Mouse (Mus musculus): Measurements from ENCODE around the gene Tcf3. TPM values are rescaled to one million over a fixed set of nuclear protein-coding genes. Genes with fewer than 3 reads are reported as not detected.
A peak's percentile ranks its signal among the peaks of the same experiment; 100 is the strongest.

Tcf3 gene
- polyA plus RNA-seq, 1 experiment from 2014 or later: 93.7 TPM

DNA sequence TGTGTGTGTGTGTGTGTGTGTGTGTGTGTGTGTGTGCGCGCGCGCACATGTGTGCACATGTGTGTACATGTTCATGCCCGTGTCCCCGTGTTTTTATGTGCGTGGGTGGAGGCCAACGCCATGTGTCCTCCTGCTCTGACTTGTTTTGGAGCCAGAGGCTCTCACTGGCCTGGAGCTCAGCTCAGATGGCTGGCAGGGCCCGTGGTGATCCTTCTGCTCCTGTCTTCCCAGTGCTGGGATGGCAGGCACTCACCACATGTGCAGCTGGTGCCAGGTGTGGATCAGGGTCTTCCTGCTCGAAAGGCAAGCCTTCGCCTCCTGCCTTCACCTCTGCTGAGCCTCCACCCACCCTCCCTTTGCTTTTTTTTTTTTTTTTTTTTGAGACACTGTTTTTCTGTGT, 26.2 kb upstream of the Tcf3 start:
- H3K4me3 ChIP-seq (ENCODE audit: low read depth, low read length): no peak overlapping the region
- peaks cover 3% of the 10 kb centered on the region; the same call in 1 of the 2 replicates for H3K4me1 ChIP-seq (ENCODE audit: control insufficient read depth, insufficient read depth, low read length)
- no peaks in the 10 kb centered on the region for H3K36me3 ChIP-seq (ENCODE audit: control insufficient read depth, insufficient read depth, low read length)
- peaks cover 7% of the 10 kb centered on the region; the same call in 1 of the 2 replicates for H3K27me3 ChIP-seq (replicated peaks; ENCODE audit: control insufficient read depth, insufficient read depth, low read length)
- no peak overlapping the region for H3K4me2 ChIP-seq (ENCODE audit: low read depth, low read length)
- no peak for ATAC-seq (ENCODE audit: low read depth)
- H3K9me3 ChIP-seq (ENCODE audit: control insufficient read depth, low read length): no peaks in the 10 kb centered on the region
- no peak overlapping the region for H3K27ac ChIP-seq (replicated peaks; ENCODE audit: low read depth, low read length)
- WGBS: 88% methylated on average over 10 of the region's 11 CpGs
- H3K9ac ChIP-seq (ENCODE audit: low read depth, low read length): no peak overlapping the region
- DNase-seq (ENCODE audit: low spot score): no peak

- DNase-seq (ENCODE audit: low spot score) (no peak), ATAC-seq (ENCODE audit: low read depth) (no peak)
- no peaks in the 10 kb centered on the region for H3K9me3 ChIP-seq (ENCODE audit: control insufficient read depth, low read length)
- no peaks in the 10 kb centered on the region for H3K36me3 ChIP-seq (ENCODE audit: control insufficient read depth, insufficient read depth, low read length)
- no peak overlapping the region for H3K4me2 ChIP-seq (ENCODE audit: low read depth, low read length)
- no peak overlapping the region for H3K4me3 ChIP-seq (ENCODE audit: low read depth, low read length)
- WGBS: 79% methylated on average over 10 of the region's 10 CpGs
- no peak overlapping the region for H3K27ac ChIP-seq (replicated peaks; ENCODE audit: low read depth, low read length)
- H3K4me1 ChIP-seq (ENCODE audit: control insufficient read depth, insufficient read depth, low read length): 0 out of 2 replicates have a peak, but pooled peaks cover 3% of the 10 kb centered on the region
- H3K27me3 ChIP-seq (replicated peaks; ENCODE audit: control insufficient read depth, insufficient read depth, low read length): peaks cover 7% of the 10 kb centered on the region; the same call in 1 of the 2 replicates
- H3K9ac ChIP-seq (ENCODE audit: low read depth, low read length): no peak overlapping the region
Measured at GRCm38 (mm10) chr10:80459236-80459635, 25.8 kb upstream of the Tcf3 start.

DNA sequence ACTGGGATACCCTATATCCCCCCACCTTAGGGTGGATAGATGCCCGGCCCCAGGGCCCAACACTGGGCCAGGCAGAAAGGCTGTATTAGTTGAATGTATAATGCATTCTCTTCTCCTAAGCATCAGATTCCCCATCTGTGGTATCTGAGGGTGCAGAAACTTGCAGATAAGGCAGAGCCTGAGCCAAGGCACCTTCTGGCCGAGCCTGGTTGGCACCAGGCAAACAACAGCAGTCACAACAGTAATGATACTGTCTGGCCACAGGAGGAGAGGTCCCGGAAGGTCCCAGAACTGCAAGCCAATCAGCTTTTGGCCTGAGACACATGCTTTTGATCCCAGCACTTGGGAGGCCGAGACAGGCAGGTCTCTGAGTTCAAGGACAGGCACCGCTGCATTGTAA, 22.2 kb upstream of the Tcf3 start:
- H3K9ac ChIP-seq (ENCODE audit: low read depth, low read length): no peak overlapping the region

GRCm38 (mm10) chr10:80454781-80455180, 21.3 kb upstream of the Tcf3 start:
- H3K36me3 ChIP-seq (ENCODE audit: control insufficient read depth, insufficient read depth, low read length): no peaks in the 10 kb centered on the region
- H3K9me3 ChIP-seq (ENCODE audit: control insufficient read depth, low read length): no peaks in the 10 kb centered on the region
- H3K27ac ChIP-seq (replicated peaks; ENCODE audit: low read depth, low read length): no peak overlapping the region
- H3K4me2 ChIP-seq (ENCODE audit: low read depth, low read length): no peak overlapping the region
- no peak overlapping the region for H3K9ac ChIP-seq (ENCODE audit: low read depth, low read length)
- H3K27me3 ChIP-seq (replicated peaks; ENCODE audit: control insufficient read depth, insufficient read depth, low read length): no peaks in the 10 kb centered on the region
- 77% methylated on average over 5 of the region's 5 CpGs for WGBS
- no peak overlapping the region for H3K4me3 ChIP-seq (ENCODE audit: low read depth, low read length)
- no peak for DNase-seq (ENCODE audit: low spot score)
- H3K4me1 ChIP-seq (ENCODE audit: control insufficient read depth, insufficient read depth, low read length): no peaks in the 10 kb centered on the region
- ATAC-seq (ENCODE audit: low read depth): no peak

More for the DNA sequence above, 22.2 kb upstream of the Tcf3 start:
- 86% methylated on average over 5 of the region's 5 CpGs for WGBS
- H3K27ac ChIP-seq (replicated peaks; ENCODE audit: low read depth, low read length): no peak overlapping the region
- H3K9me3 ChIP-seq (ENCODE audit: control insufficient read depth, low read length): no peaks in the 10 kb centered on the region
- DNase-seq (ENCODE audit: low spot score) (no peak), ATAC-seq (ENCODE audit: low read depth) (no peak)
- no peaks in the 10 kb centered on the region for H3K36me3 ChIP-seq (ENCODE audit: control insufficient read depth, insufficient read depth, low read length)
- H3K4me1 ChIP-seq (ENCODE audit: control insufficient read depth, insufficient read depth, low read length): no peaks in the 10 kb centered on the region
- no peak overlapping the region for H3K4me2 ChIP-seq (ENCODE audit: low read depth, low read length)
- no peaks in the 10 kb centered on the region for H3K27me3 ChIP-seq (replicated peaks; ENCODE audit: control insufficient read depth, insufficient read depth, low read length)
- no peak overlapping the region for H3K4me3 ChIP-seq (ENCODE audit: low read depth, low read length)

DNA sequence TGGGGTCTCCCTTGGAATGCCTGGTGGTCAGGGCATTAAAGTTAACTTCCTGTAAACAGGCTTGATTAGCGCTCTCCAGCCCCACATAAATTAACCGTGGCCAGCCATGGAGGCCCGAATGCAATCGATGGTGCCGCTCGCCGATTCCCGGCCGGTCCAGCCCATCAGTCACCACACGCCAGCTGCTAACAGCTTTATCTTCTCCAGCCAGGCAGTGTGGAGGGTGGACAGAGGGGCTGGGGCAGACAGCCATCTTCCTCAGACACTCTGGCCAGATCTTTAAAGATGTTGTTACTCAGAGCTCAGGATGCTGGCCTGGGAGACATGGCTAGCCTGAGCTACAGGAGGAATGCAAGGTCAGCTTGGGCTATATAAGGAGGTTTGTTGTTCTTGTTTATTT, 20.2 kb upstream of the Tcf3 start:
- H3K27me3 ChIP-seq (replicated peaks; ENCODE audit: control insufficient read depth, insufficient read depth, low read length): no peaks in the 10 kb centered on the region
- no peaks in the 10 kb centered on the region for H3K4me1 ChIP-seq (ENCODE audit: control insufficient read depth, insufficient read depth, low read length)
- H3K9me3 ChIP-seq (ENCODE audit: control insufficient read depth, low read length): no peaks in the 10 kb centered on the region
- no peak overlapping the region for H3K4me3 ChIP-seq (ENCODE audit: low read depth, low read length)
- no peak overlapping the region for H3K4me2 ChIP-seq (ENCODE audit: low read depth, low read length)
- H3K27ac ChIP-seq (replicated peaks; ENCODE audit: low read depth, low read length): no peak overlapping the region
- no peaks in the 10 kb centered on the region for H3K36me3 ChIP-seq (ENCODE audit: control insufficient read depth, insufficient read depth, low read length)
- no peak for ATAC-seq (ENCODE audit: low read depth)
- no peak for DNase-seq (ENCODE audit: low spot score)
- 75% methylated on average over 10 of the region's 10 CpGs for WGBS
- H3K9ac ChIP-seq (ENCODE audit: low read depth, low read length): no peak overlapping the region

GRCm38 (mm10) chr10:80450599-80450998, 17.2 kb upstream of the Tcf3 start:
- ATAC-seq (ENCODE audit: low read depth): no peak
- H3K4me3 ChIP-seq (ENCODE audit: low read depth, low read length): no peak overlapping the region

DNA sequence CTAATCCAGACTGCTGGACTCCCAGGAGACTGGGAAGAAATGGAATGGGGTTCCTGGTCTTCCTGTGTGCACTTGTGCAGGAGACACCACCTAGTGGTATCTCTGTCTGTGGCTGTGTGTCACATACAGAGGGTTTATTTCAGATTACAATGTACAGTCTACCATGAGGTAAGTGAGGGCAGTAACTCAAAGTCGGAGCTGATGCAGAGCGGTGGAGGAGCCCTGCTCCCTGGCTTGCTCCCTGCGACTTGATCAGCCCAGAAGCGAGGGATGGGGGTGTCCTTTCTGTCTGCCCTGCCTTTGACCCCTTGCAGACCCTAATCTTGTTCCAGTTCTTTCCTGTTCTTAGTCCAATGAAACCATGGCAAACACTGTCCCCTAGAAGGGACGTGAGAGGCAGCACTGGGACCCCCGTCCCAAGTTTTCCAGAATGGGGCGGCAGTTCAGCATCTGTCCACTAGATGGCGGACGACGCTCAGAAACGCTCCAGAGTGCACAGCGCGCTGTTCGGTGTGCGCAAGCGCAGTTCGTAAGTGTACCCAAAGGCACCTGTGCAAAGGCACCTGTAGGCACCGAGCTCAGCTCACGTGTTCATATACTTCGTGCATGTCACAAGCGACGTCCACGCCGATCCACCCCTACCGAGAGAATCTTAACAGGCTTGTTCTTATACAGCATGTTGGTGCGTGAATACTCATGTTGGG, 12.6 kb upstream of the Tcf3 start:
- DNase-seq (ENCODE audit: low spot score) (peak; percentile 85), ATAC-seq (ENCODE audit: low read depth) (peak; percentile 86)
- Histone ChIP-seq H3K27ac (replicated peaks; ENCODE audit: low read depth, low read length) (no peak overlapping the region), H3K9ac (ENCODE audit: low read depth, low read length) (no peak overlapping the region), H3K9me3 (ENCODE audit: control insufficient read depth, low read length) (no peaks in the 10 kb centered on the region), H3K4me1 (ENCODE audit: control insufficient read depth, insufficient read depth, low read length) (no peaks in the 10 kb centered on the region), H3K4me2 (ENCODE audit: low read depth, low read length) (peak overlapping the region; percentile 20; the same call in 1 of the 2 replicates), H3K4me3 (ENCODE audit: low read depth, low read length) (no peak overlapping the region), H3K27me3 (replicated peaks; ENCODE audit: control insufficient read depth, insufficient read depth, low read length) (peaks cover 6% of the 10 kb centered on the region; the same call in 1 of the 2 replicates), H3K36me3 (ENCODE audit: control insufficient read depth, insufficient read depth, low read length) (no peaks in the 10 kb centered on the region)
- WGBS: 9% methylated on average over 26 of the region's 26 CpGs

More at GRCm38 (mm10) chr10:80450599-80450998, 17.2 kb upstream of the Tcf3 start:
- no peak overlapping the region for H3K4me2 ChIP-seq (ENCODE audit: low read depth, low read length)
- H3K27me3 ChIP-seq (replicated peaks; ENCODE audit: control insufficient read depth, insufficient read depth, low read length): peaks cover 6% of the 10 kb centered on the region; the same call in 1 of the 2 replicates
- H3K36me3 ChIP-seq (ENCODE audit: control insufficient read depth, insufficient read depth, low read length): no peaks in the 10 kb centered on the region
- H3K4me1 ChIP-seq (ENCODE audit: control insufficient read depth, insufficient read depth, low read length): no peaks in the 10 kb centered on the region
- no peaks in the 10 kb centered on the region for H3K9me3 ChIP-seq (ENCODE audit: control insufficient read depth, low read length)
- no peak overlapping the region for H3K9ac ChIP-seq (ENCODE audit: low read depth, low read length)
- 7% methylated on average over 6 of the region's 6 CpGs for WGBS
- no peak overlapping the region for H3K27ac ChIP-seq (replicated peaks; ENCODE audit: low read depth, low read length)
- DNase-seq (ENCODE audit: low spot score): no peak

GRCm38 (mm10) chr10:80445052-80445451, 11.6 kb upstream of the Tcf3 start:
- no peak overlapping the region for H3K27ac ChIP-seq (replicated peaks; ENCODE audit: low read depth, low read length)
- peaks cover 6% of the 10 kb centered on the region; the same call in 1 of the 2 replicates for H3K27me3 ChIP-seq (replicated peaks; ENCODE audit: control insufficient read depth, insufficient read depth, low read length)
- no peaks in the 10 kb centered on the region for H3K9me3 ChIP-seq (ENCODE audit: control insufficient read depth, low read length)
- H3K4me1 ChIP-seq (ENCODE audit: control insufficient read depth, insufficient read depth, low read length): no peaks in the 10 kb centered on the region
- H3K36me3 ChIP-seq (ENCODE audit: control insufficient read depth, insufficient read depth, low read length): no peaks in the 10 kb centered on the region
- no peak overlapping the region for H3K4me3 ChIP-seq (ENCODE audit: low read depth, low read length)
- ATAC-seq (ENCODE audit: low read depth) (no peak), DNase-seq (ENCODE audit: low spot score) (no peak)
- H3K4me2 ChIP-seq (ENCODE audit: low read depth, low read length): no peak overlapping the region
- WGBS: 43% methylated on average over 1 of the region's 1 CpGs
- 0 out of 2 replicates have a peak overlapping the region, but pooled peaks have one; percentile 23 for H3K9ac ChIP-seq (ENCODE audit: low read depth, low read length)
